8 mouse cellular contexts compared by ENCODE assay signal in the genomic region with DNA sequence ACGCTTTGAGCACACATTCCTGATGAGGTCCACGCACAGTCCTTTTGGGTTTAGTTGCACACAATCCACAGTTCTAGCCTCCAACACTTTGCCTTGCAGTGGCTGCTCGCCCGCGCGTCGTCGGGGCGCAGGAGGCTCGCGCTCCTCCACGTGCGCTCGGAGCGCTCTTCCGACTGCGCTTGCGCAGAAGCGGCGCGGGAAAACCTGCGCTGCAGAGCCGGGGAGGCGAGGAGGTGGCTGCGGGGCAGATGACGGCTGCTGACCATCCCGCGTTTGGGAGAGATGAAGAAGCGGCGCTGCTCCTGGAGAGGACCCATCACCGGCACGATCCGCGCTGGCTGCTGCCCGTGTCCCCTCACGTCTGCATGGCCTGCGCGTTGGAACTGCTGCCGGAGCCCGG. TPM values are rescaled to one million over a fixed set of nuclear protein-coding genes. Genes with fewer than 3 reads are reported as not detected.
DNase-seq lines count a peak whose midpoint lies in the region; ATAC-seq and TF ChIP-seq lines count a peak whose summit lies in the region.

A gene (plus strand): TSS at position 99 of the 400 bp plus-strand sequence.

- intact Hi-C loops in heart, postnatal 36 days (cut with DNase I), result no loop called here

- WGBS in heart, postnatal 0 days, result 17% methylated on average over 37 of the region's 40 CpGs
- 19% methylated on average over 40 of the region's 40 CpGs for WGBS in midbrain, embryonic 16.5 days

- no peak for TF ChIP-seq CTCF in heart, postnatal 0 days (IDR thresholded peaks at IDR 0.05; ENCODE audit: low read depth)

- no peaks in the 10 kb centered on the region for H3K36me3 ChIP-seq in heart, postnatal 0 days (replicated peaks; ENCODE audit: control insufficient read depth, insufficient read depth, low read length)
- H3K36me3 ChIP-seq in midbrain, embryonic 16.5 days (ENCODE audit: control insufficient read depth, insufficient read depth, low read length), result no peaks in the 10 kb centered on the region

- TF ChIP-seq EP300 in heart, postnatal 0 days (IDR thresholded peaks at IDR 0.05; ENCODE audit: low read depth), result no peak

- no peak for ATAC-seq in heart, postnatal 0 days (ENCODE audit: insufficient read depth, low read depth)
- ATAC-seq in midbrain, embryonic 16.5 days, result no peak

- H3K4me2 ChIP-seq in heart, postnatal 0 days (ENCODE audit: low read depth, low read length), result no peak within 1 kb of the TSS
- peak within 1 kb of the TSS; percentile 54 for H3K4me2 ChIP-seq in midbrain, embryonic 16.5 days (ENCODE audit: low read length)

- no peaks in the 10 kb centered on the region for H3K4me1 ChIP-seq in heart, postnatal 0 days (ENCODE audit: control insufficient read depth, insufficient read depth)
- H3K4me1 ChIP-seq in midbrain, embryonic 16.5 days (ENCODE audit: control insufficient read depth, insufficient read depth, low read length), result no peaks in the 10 kb centered on the region; the same call in 1 of the 2 replicates

- H3K9me3 ChIP-seq in heart, postnatal 0 days (replicated peaks; ENCODE audit: control insufficient read depth, low read length), result no peaks in the 10 kb centered on the region
- H3K9me3 ChIP-seq in midbrain, embryonic 16.5 days (replicated peaks; ENCODE audit: control insufficient read depth, low read length, poor library complexity, severe bottlenecking), result no peaks in the 10 kb centered on the region

- no peak within 1 kb of the TSS for H3K27ac ChIP-seq in heart, postnatal 0 days (ENCODE audit: low read depth)
- no peak within 1 kb of the TSS for H3K27ac ChIP-seq in midbrain, embryonic 16.5 days (ENCODE audit: low read length)

- peak within 1 kb of the TSS; percentile 1; the same call in 1 of the 2 replicates for H3K4me3 ChIP-seq in heart, postnatal 0 days (ENCODE audit: low read depth, low read length)
- H3K4me3 ChIP-seq in midbrain, embryonic 16.5 days (ENCODE audit: low read depth, low read length), result peak within 1 kb of the TSS; percentile 27

- DNase-seq in heart, postnatal 0 days (ENCODE audit: low spot score), result no peak
- DNase-seq in heart, postnatal 36 days, result no peak
- peak; percentile 26 for DNase-seq in brain, adult 2 months (ENCODE audit: low read depth, low spot score)
- DNase-seq in forelimb bud, embryonic 11.5 days (ENCODE audit: low read depth, low spot score), result peak; percentile 32
- DNase-seq in right cerebral cortex, postnatal 14 days, result no peak
- no peak for DNase-seq in spleen, adult 18-20 months
- no peak for DNase-seq in cerebellum, adult 11 months

- H3K9ac ChIP-seq in heart, postnatal 0 days (replicated peaks; ENCODE audit: low read depth, low read length), result no peak within 1 kb of the TSS
- no peak within 1 kb of the TSS for H3K9ac ChIP-seq in midbrain, embryonic 16.5 days (ENCODE audit: low read depth, low read length)

- H3K27me3 ChIP-seq in heart, postnatal 0 days (ENCODE audit: control insufficient read depth, insufficient read depth, low read length), result peaks cover 42% of the 10 kb centered on the region
- H3K27me3 ChIP-seq in midbrain, embryonic 16.5 days (ENCODE audit: control insufficient read depth, insufficient read depth, low read depth, low read length), result peaks cover 27% of the 10 kb centered on the region

RNA-seq across cellular contexts. Expression of the gene that starts here (rescaled TPM):
- not detected in 2 replicates for total RNA-seq in heart, postnatal 0 days (2014; rRNA removed; ENCODE audit: low replicate concordance)
- polyA plus RNA-seq in heart, postnatal 0 days (2015; fragmentation: Nextera tagmentation; extraction: Ambion mirVana), result not detected in 2 replicates
- total RNA-seq in heart, postnatal 36 days (2021), result not detected
- 0.05 TPM in 1 of 2 replicates, not detected in the other for polyA plus RNA-seq in midbrain, embryonic 16.5 days (2015; fragmentation: Nextera tagmentation; extraction: Ambion mirVana)

Comparison
In these comparisons a context has a peak if more than half of its experiments do, and no peak if none do; other contexts are left out.
1. DNase-seq: peak in brain, adult 2 months (single experiment) and forelimb bud, embryonic 11.5 days (single experiment); none in heart, postnatal 0 days (single experiment), heart, postnatal 36 days (0 of 2), right cerebral cortex, postnatal 14 days (single experiment), spleen, adult 18-20 months (0 of 2) and cerebellum, adult 11 months (single experiment).